Mouse (Mus musculus) macrophage (primary cell): Measurements from ENCODE around the gene Timm23. TPM values are rescaled to one million over a fixed set of nuclear protein-coding genes. Genes with fewer than 3 reads are reported as not detected.

ENCODE experiments used
- polyA plus RNA-seq: library from polyadenylated mRNA; stranded (reverse); fragments of 250-400 nt; gene quantifications from 3 replicates; pipeline ENCODE4 v1.2.4, GENCODE M21; 2018; ENCODE audit warnings: inconsistent platforms

Timm23 gene
- polyA plus RNA-seq, 1 experiment from 2014 or later = 86.3 TPM

Other genes starting within 250 kb of the Timm23 start
- gene Galnt15, start 172.9 kb downstream of the Timm23 start, polyA plus RNA-seq = not detected in 3 replicates
- gene Oxnad1, start 116.5 kb downstream of the Timm23 start, polyA plus RNA-seq = 7.6 to 12.3 TPM (median 8.1 TPM) in 3 replicates
- gene Dph3, start 116.2 kb downstream of the Timm23 start, polyA plus RNA-seq = 21.6 to 27.2 TPM (median 25.1 TPM) in 3 replicates
- gene Msmb, start 59.9 kb downstream of the Timm23 start, polyA plus RNA-seq = not detected in 3 replicates
- 137 to 536 TPM (median 493 TPM) in 3 replicates for gene Ncoa4, start 42.0 kb downstream of the Timm23 start, polyA plus RNA-seq
- 20.5 to 23.9 TPM (median 21.0 TPM) in 3 replicates for gene Parg, start 51 bp upstream of the Timm23 start, polyA plus RNA-seq
- 0.07 to 0.14 TPM in 2 of 3 replicates, not detected in the other for gene Ogdhl, start 120.1 kb upstream of the Timm23 start, polyA plus RNA-seq
- not detected in 3 replicates for gene 1700024G13Rik, start 186.5 kb upstream of the Timm23 start, polyA plus RNA-seq